Mouse (Mus musculus) heart, adult 2 months (tissue): Measurements from ENCODE around the gene Gm20605.

Experiments used
- CTCF ChIP-seq: fragments of 200-600 bp; IDR thresholded peaks from 2 replicates; pipeline ENCODE4 v1.8.1; 2022; ENCODE audit warnings: antibody characterized with exemption, mild to moderate bottlenecking, moderate library complexity
- EP300 ChIP-seq: fragments of 200-500 bp; IDR thresholded peaks from 2 replicates; pipeline ENCODE4 v1.6.1; 2011; ENCODE audit warnings: low read depth, low read length, control low read depth; ENCODE audit not compliant: insufficient read depth

- TF ChIP-seq CTCF = no peak
- no peak for TF ChIP-seq EP300
Observed at GRCm38 (mm10) chr5:137674786-137675185, 45.8 kb downstream of the Gm20605 start.
